Mouse (Mus musculus): ENCODE data around the gene Ebf1. TPM values are rescaled to one million over a fixed set of nuclear protein-coding genes. Genes with fewer than 3 reads are reported as not detected.
A peak's percentile ranks its signal among the peaks of the same experiment; 100 is the strongest.

Ebf1 gene
- polyA plus RNA-seq, 1 experiment from 2014 or later, result 8.8 TPM

DNA sequence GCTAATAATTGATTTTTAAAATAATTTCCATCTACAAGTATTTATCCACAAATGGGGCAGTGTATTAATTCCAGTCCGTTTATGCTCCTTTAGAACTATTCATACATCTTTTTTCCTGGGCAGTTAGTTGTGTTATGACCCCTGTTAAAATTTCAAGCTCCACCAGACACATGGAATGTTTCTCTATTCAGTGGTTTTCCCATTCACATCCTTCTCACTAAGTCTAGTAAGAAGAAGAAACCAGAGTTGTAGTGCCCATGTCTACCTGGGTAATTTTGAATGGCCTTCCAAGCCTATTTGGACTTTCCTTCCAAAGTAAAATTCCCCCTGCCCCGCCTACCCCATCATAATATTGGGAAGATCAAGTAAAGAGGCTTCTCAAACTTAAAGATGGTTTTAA lies 114.6 kb downstream of the Ebf1 start:
- ATAC-seq (no peak), DNase-seq (ENCODE audit: low spot score) (no peak)
- 82% methylated on average over 2 of the region's 2 CpGs for WGBS
- TF ChIP-seq EP300 (IDR thresholded peaks at IDR 0.05), result no peak
- no peak for TF ChIP-seq CTCF (IDR thresholded peaks at IDR 0.05)
- no peak overlapping the region for H3K9ac ChIP-seq (replicated peaks; ENCODE audit: low read depth)
- H3K27me3 ChIP-seq (replicated peaks; ENCODE audit: insufficient read depth, low read length), result no peaks in the 10 kb centered on the region
- no peak overlapping the region for H3K4me3 ChIP-seq (ENCODE audit: low read depth, low read length)
- no peak overlapping the region for H3K27ac ChIP-seq (ENCODE audit: low read length)
- H3K9me3 ChIP-seq (ENCODE audit: low read length), result no peaks in the 10 kb centered on the region
- no peak overlapping the region for H3K4me2 ChIP-seq (replicated peaks; ENCODE audit: low read depth, low read length)
- H3K36me3 ChIP-seq (ENCODE audit: insufficient read depth, low read length), result no peaks in the 10 kb centered on the region
- H3K4me1 ChIP-seq (ENCODE audit: insufficient read depth, low read depth, low read length), result no peaks in the 10 kb centered on the region

DNA sequence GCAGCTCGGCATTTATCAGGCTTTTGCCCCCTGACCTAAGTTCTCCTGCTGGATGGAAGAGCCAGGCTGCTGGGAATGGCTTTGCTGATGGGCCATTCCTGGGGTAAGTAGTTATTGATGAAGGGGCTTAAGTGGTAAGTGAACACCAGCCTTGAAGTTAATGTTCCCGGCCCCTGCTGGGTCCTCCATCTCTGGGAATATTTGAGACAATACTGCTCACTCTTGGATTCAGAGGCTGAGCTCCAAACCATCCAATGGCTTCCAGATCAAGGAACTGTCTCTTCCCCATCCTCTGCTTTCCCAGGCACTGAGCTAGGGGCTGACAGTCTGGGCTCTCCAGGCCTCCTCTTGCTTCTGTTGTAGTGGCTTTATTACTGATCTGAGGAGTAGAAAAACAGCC lies 116.2 kb downstream of the Ebf1 start:
- Histone ChIP-seq H3K36me3 (ENCODE audit: insufficient read depth, low read length) (no peaks in the 10 kb centered on the region), H3K27ac (ENCODE audit: low read length) (no peak overlapping the region), H3K4me1 (ENCODE audit: insufficient read depth, low read depth, low read length) (no peaks in the 10 kb centered on the region), H3K4me2 (replicated peaks; ENCODE audit: low read depth, low read length) (no peak overlapping the region), H3K9me3 (ENCODE audit: low read length) (no peaks in the 10 kb centered on the region), H3K27me3 (replicated peaks; ENCODE audit: insufficient read depth, low read length) (no peaks in the 10 kb centered on the region), H3K9ac (replicated peaks; ENCODE audit: low read depth) (no peak overlapping the region), H3K4me3 (ENCODE audit: low read depth, low read length) (no peak overlapping the region)
- 51% methylated on average over 2 of the region's 2 CpGs for WGBS
- ATAC-seq (no peak), DNase-seq (ENCODE audit: low spot score) (no peak)
- no peak for TF ChIP-seq EP300 (IDR thresholded peaks at IDR 0.05)
- no peak for TF ChIP-seq CTCF (IDR thresholded peaks at IDR 0.05)

DNA sequence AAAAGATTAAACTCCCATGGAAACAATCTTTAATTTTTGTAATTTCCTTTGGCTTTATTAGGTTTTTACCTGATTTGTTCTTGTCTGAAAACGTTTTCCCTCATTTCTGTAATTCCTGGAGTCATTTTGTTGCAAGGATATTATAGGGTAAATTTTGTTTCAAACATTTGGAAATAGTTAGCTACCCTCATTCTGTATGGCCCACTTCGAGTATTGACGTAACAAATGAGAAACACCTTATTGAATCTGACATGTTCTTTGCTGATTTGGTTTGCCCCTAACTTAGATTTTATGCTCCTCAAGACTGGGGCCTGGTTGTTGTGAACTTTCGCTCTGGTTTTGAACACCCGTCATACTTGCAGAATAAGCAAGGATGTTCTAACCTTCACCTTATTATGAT lies 120.9 kb downstream of the Ebf1 start:
- Histone ChIP-seq H3K9ac (replicated peaks; ENCODE audit: low read depth) (no peak overlapping the region), H3K9me3 (ENCODE audit: low read length) (no peaks in the 10 kb centered on the region), H3K4me1 (ENCODE audit: insufficient read depth, low read depth, low read length) (no peaks in the 10 kb centered on the region; the same call in 1 of the 2 replicates), H3K27ac (ENCODE audit: low read length) (no peak overlapping the region), H3K27me3 (replicated peaks; ENCODE audit: insufficient read depth, low read length) (no peaks in the 10 kb centered on the region), H3K4me2 (replicated peaks; ENCODE audit: low read depth, low read length) (no peak overlapping the region), H3K36me3 (ENCODE audit: insufficient read depth, low read length) (no peaks in the 10 kb centered on the region), H3K4me3 (ENCODE audit: low read depth, low read length) (no peak overlapping the region)
- WGBS, result 85% methylated on average over 5 of the region's 5 CpGs
- no peak for DNase-seq (ENCODE audit: low spot score)
- TF ChIP-seq EP300 (IDR thresholded peaks at IDR 0.05), result no peak
- no peak for TF ChIP-seq CTCF (IDR thresholded peaks at IDR 0.05)
- ATAC-seq, result no peak

DNA sequence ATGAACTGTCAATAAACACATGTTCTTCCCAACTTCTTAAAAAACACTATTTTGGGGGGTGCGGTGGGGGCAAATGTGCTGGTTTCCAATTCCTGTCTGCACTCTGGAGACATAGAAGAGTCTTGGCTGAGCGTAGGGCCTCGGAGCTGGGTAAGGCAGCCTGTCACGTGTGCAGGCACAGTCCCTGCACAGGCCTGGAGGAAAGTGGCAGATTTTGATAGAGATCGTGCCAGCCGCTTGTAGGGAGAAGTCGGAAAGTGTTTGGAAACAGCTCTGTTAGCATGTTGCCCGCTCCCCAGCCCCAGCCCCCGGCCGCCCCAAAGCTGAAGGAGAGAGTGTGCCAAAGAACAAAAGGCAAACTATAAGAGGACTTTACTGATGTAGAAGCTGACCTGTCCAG lies 121.7 kb downstream of the Ebf1 start:
- no peak for TF ChIP-seq CTCF (IDR thresholded peaks at IDR 0.05)
- TF ChIP-seq EP300 (IDR thresholded peaks at IDR 0.05), result no peak
- H3K27ac ChIP-seq (ENCODE audit: low read length), result no peak overlapping the region
- no peaks in the 10 kb centered on the region for H3K36me3 ChIP-seq (ENCODE audit: insufficient read depth, low read length)
- no peaks in the 10 kb centered on the region; the same call in 1 of the 2 replicates for H3K4me1 ChIP-seq (ENCODE audit: insufficient read depth, low read depth, low read length)
- WGBS, result 33% methylated on average over 10 of the region's 10 CpGs
- ATAC-seq (no peak), DNase-seq (ENCODE audit: low spot score) (no peak)
- H3K9ac ChIP-seq (replicated peaks; ENCODE audit: low read depth), result no peak overlapping the region
- H3K9me3 ChIP-seq (ENCODE audit: low read length), result no peaks in the 10 kb centered on the region
- H3K4me3 ChIP-seq (ENCODE audit: low read depth, low read length), result no peak overlapping the region
- no peak overlapping the region for H3K4me2 ChIP-seq (replicated peaks; ENCODE audit: low read depth, low read length)
- no peaks in the 10 kb centered on the region for H3K27me3 ChIP-seq (replicated peaks; ENCODE audit: insufficient read depth, low read length)

DNA sequence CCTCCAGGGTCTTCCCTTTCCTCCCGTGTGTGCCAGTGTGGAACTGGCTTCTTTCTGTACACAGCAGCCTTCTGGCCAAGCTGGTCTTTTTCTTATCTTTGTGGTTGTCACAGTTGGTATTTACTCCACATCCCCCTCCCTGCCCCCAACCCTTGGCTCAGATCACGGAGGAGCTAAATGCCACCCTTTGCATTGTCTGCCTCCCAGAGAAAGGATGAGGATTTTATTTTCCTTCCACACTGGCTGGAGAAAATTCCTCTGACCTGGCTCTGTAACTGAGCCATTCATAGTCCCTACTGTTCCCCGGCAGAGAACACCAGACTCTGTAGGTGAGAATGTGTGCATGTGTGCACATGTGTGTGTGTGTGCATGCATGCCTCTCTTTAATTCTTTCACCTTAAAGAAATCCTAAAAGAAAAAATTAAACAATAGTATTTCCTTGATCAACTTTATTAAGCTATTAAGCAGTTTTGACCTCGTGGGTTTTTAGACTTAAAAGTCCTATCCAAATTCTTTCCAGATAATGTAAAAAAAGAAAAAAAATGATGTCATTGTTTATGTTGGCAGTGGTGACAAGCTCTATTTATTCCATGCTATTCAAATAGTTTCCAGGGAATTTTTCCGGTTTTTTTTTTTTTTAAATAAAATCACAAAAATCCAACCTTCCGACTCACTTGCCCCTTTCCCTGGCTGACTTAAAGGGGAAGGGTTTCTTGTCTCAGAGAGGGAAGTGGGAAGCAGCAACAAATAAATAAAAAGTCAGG lies 123.3 kb downstream of the Ebf1 start:
- Histone ChIP-seq H3K9me3 (ENCODE audit: low read length) (no peaks in the 10 kb centered on the region), H3K36me3 (ENCODE audit: insufficient read depth, low read length) (no peaks in the 10 kb centered on the region), H3K4me2 (replicated peaks; ENCODE audit: low read depth, low read length) (peak overlapping the region; percentile 27; the same call in 1 of the 2 replicates), H3K27ac (ENCODE audit: low read length) (no peak overlapping the region), H3K27me3 (replicated peaks; ENCODE audit: insufficient read depth, low read length) (no peaks in the 10 kb centered on the region), H3K4me3 (ENCODE audit: low read depth, low read length) (no peak overlapping the region), H3K9ac (replicated peaks; ENCODE audit: low read depth) (no peak overlapping the region), H3K4me1 (ENCODE audit: insufficient read depth, low read depth, low read length) (no peaks in the 10 kb centered on the region; the same call in 1 of the 2 replicates)
- DNase-seq (ENCODE audit: low spot score), result peak; percentile 21
- ATAC-seq, result no peak
- no peak for TF ChIP-seq EP300 (IDR thresholded peaks at IDR 0.05)
- no peak for TF ChIP-seq CTCF (IDR thresholded peaks at IDR 0.05)
- 17% methylated on average over 6 of the region's 6 CpGs for WGBS

DNA sequence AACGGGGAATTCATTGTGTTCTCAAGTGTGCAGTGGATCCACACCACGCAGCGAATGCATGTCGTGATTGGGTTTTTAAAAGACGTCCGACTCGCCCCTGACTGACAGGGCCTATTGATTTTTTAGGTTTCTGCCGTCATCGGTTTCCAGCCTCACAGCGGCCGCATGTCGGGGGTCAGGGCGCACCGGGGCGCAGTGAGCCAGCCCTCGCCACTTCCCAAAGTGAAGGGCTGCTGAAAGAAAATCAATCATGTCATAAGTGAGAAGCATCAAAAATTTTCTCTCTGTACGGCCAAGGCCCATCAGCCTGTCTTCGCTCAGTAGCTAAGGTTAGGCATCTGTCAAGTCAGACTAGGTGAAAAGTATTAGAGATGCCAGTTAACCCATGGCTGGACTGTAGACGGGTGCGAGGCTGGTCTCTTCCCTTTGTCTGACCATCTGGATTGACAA lies 124.0 kb downstream of the Ebf1 start:
- Histone ChIP-seq H3K9me3 (ENCODE audit: low read length) (no peaks in the 10 kb centered on the region), H3K4me3 (ENCODE audit: low read depth, low read length) (no peak overlapping the region), H3K36me3 (ENCODE audit: insufficient read depth, low read length) (no peaks in the 10 kb centered on the region), H3K4me2 (replicated peaks; ENCODE audit: low read depth, low read length) (peak overlapping the region; percentile 27; the same call in 1 of the 2 replicates), H3K9ac (replicated peaks; ENCODE audit: low read depth) (no peak overlapping the region), H3K27me3 (replicated peaks; ENCODE audit: insufficient read depth, low read length) (no peaks in the 10 kb centered on the region), H3K4me1 (ENCODE audit: insufficient read depth, low read depth, low read length) (no peaks in the 10 kb centered on the region; the same call in 1 of the 2 replicates), H3K27ac (ENCODE audit: low read length) (no peak overlapping the region)
- no peak for DNase-seq (ENCODE audit: low spot score)
- WGBS, result 34% methylated on average over 20 of the region's 20 CpGs
- no peak for ATAC-seq
- TF ChIP-seq CTCF (IDR thresholded peaks at IDR 0.05) (no peak), EP300 (IDR thresholded peaks at IDR 0.05) (no peak)
